Mouse (Mus musculus): ENCODE measurements around the gene Vps8.

Vps8 gene

GRCm38 (mm10) chr16:21636156-21636853, 213.4 kb downstream of the Vps8 start:
- WGBS: 59% methylated on average over 5 of the region's 5 CpGs

GRCm38 (mm10) chr16:21637201-21637819, 214.4 kb downstream of the Vps8 start:
- 69% methylated on average over 11 of the region's 11 CpGs for WGBS

- 77% methylated on average over 7 of the region's 7 CpGs for WGBS
Observed at GRCm38 (mm10) chr16:21640766-21641499, 218.0 kb downstream of the Vps8 start.

DNA sequence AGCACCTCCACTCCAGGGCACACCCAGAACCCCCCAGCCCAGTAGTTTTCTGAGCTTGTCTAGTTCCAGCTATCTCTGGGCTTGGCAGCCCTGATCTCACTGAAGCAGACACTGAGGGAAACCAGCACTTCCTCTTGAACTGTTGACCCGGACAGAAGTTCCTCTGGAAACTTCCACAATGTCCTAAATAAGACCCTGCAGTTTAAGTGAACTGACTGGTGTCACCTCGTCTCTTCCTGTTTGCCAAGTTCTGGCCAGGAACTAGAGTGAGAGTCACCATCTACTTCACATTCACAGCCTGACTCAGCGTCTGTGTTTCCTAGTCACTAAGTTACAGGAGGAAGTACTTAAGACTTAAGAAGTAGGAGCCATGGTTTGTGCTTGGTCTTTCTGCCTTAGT, 219.0 kb downstream of the Vps8 start:
- WGBS: 77% methylated on average over 3 of the region's 3 CpGs

GRCm38 (mm10) chr16:21642906-21643305, 220.0 kb downstream of the Vps8 start:
- WGBS: 78% methylated on average over 5 of the region's 5 CpGs

DNA sequence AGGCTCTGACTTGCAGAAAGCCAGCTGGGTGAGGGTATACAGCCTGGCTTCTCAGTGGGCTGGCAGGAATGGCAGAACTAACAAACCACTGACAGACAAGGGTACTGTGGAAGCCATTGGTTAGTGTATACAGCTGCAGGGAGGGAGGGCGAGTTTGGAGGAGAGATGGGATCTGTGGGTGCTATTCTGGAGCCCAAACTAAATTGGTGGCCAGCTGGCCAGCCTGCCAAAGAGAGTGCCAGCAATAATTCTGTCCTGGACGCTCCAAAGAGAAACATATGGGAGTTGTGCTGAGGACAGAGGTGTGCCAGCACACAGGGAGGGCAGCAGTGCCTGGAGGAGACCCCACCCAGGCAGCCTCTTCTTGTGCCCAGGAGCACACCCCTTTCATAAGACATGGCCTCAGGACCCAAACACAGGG, 220.7 kb downstream of the Vps8 start:
- WGBS: 41% methylated on average over 2 of the region's 2 CpGs

DNA sequence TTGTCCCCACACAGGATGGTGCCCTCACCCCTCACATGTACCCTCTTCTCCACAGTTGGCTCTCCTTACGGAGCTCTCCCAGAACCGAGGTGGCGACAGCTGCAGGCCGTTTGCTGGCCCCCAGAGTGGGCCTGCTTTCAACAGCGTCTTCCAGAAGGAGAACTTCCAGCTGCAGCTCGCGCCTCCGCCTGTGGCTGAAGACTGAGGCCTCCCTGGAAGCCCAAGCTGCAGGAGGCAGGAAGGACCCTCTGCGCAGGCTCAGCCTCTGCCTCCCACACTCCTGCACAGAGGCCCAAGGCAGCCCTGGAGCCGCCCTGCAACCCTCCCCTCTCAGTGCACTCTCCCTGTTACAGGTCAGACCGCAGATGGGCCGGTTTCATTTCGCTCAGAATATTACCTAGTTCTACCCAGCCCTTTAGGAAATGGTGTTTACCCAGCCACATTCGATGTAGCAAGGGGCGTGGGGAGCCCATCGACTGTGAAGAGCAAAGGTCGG, 221.2 kb downstream of the Vps8 start:
- 49% methylated on average over 17 of the region's 17 CpGs for WGBS

DNA sequence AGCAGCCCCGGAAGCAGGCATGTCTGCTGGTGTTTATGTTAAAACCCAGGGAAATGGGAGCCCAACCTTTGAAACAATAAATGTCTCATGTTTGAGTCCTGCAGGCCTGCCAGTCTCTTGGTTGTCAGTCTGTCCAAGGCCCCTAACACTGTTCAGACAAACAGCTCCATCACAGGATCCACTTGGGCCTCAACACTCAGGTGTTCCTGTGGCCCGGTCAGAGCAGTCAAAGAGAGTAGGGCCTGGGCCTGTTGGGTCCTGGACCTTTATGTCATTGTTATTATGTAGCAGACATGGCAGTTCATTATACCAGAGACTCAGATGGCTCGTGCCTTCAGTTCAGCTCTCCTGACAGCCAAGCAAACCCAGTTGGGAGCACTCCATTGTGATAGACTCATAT, 221.7 kb downstream of the Vps8 start:
- 80% methylated on average over 3 of the region's 3 CpGs for WGBS

- whole genome bisulfite sequencing: 68% methylated on average over 3 of the region's 3 CpGs
Observed at GRCm38 (mm10) chr16:21645915-21646314, 223.0 kb downstream of the Vps8 start.

DNA sequence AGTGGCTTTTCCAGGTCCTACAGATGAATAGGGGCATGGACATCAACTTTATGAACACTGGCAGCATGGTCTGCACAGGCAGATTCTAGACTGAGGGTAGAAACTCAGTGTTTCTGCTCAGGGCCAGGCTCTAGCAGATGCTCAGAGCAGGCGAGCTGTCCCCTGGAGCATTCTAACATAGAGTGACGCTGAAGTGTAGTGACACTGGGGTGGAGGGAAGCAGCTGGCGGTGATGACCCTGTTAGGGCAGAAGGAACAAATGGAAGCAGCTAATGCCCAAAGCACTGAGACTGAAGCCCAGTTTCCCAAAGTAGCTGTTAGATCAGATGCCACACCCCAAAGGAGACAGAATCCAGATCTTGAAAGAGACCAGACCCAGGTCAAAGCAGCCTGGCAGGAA, 223.6 kb downstream of the Vps8 start:
- 88% methylated on average over 3 of the region's 3 CpGs for whole genome bisulfite sequencing

DNA sequence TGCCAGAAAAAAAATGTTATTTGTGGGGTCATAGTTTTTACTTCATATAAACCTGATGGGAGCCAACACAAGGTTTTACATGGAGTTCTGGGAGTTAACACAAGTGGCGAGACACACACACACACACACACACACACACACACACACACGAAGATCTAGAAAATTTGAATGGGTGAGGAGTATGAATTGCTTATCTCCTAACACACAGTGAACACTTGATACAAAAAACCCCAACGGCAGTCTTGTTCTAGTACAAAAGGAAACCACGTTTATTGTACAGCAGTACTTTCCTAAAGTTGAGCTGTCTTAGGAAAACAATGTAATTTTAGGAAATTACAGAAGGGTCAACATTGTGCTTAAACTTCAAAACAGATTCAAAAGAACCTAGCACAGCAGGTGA, 225.9 kb downstream of the Vps8 start:
- WGBS: 63% methylated on average over 4 of the region's 4 CpGs

DNA sequence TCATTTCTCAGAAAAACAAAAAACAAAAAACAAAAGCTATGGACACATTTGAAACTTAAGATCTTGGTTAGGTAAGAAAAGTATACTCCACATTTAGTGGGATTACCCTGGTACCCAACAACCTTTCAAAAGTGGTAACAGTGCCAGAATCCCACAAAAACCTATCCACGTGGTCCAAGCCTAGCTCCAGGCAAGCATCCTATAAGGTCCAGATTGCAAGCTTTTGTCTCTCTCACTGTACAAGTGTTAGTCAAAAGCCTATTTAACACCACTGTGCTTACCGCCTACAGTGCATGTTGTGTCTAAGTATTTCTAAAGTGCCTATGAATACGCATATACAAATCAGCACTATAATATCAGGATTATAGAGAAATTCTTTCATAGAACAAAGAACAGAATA, 227.4 kb downstream of the Vps8 start:
- 39% methylated on average over 3 of the region's 3 CpGs for WGBS

- 92% methylated on average over 4 of the region's 4 CpGs for WGBS
Observed at GRCm38 (mm10) chr16:21651161-21651560, 228.2 kb downstream of the Vps8 start.

DNA sequence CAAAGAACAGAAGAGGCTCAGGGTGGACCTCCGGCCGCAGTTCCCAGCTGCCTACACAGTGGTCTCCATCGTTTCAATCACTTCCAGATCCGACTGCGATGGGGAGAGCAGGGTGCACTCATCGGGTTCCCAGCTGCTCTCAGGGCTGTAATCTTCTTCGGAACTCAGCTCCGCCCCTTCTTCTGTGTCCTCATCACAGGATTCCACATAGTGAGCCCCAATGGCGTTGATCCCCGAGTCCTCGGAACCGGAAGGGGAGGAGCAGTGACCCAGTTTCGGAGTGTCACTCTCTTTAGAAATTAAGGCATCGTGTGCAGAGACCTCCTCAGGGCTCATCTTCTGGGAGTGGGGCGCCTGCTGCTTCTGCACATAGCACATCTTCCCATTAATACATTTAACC, 230.2 kb downstream of the Vps8 start:
- WGBS: 81% methylated on average over 15 of the region's 15 CpGs

- 59% methylated on average over 5 of the region's 5 CpGs for WGBS
Observed at GRCm38 (mm10) chr16:21654384-21654783, 231.5 kb downstream of the Vps8 start.

GRCm38 (mm10) chr16:21655291-21655690, 232.4 kb downstream of the Vps8 start:
- 56% methylated on average over 6 of the region's 6 CpGs for WGBS

- 53% methylated on average over 9 of the region's 9 CpGs for WGBS
Observed at GRCm38 (mm10) chr16:21655961-21656360, 233.0 kb downstream of the Vps8 start.

- 67% methylated on average over 18 of the region's 18 CpGs for WGBS
Observed at GRCm38 (mm10) chr16:21664633-21665363, 241.9 kb downstream of the Vps8 start.

DNA sequence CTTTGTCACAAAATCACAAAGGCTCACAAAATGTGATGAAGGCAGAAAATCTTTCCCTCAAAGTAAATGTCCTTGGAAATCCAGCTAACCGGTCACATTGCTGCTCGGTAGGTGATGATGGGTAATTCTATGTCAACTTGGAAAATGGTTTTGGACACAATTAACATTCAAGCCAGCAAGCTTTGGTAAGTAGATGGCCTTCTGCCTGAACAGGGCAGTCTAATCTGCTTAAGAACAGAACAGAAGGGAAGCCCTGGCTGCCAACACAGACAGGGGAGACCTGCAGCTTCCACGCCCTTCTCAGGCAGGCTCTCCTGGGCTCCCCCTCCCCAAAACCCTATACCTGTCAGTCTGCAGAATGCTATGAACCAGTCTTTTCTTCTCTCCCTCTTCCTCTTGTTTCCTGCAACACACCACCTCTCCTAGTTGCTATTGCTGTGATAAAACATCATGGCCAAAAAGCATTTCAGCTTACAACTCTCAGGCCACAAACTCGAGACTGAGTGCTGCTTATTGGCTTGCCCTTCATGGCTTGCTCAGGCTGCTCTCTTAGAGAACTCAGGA, 242.6 kb downstream of the Vps8 start:
- 64% methylated on average over 4 of the region's 4 CpGs for WGBS

DNA sequence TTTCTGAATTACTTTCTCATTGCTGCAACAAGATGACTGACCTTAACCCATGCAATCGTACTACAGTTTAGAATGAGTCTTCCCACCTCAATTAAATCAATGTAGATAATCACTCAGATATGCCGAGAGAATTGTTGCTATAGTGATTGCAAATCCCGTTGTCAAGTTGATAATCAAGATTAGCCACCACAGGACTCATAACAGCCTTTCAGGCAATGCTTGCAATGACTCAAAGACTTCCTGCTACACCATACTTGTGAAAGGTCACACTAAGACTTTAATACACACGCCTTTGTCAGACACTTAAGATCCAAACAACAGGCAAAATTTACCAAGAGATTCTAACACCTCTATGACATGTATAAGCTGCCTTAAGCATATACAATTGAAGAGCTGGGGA, 249.0 kb downstream of the Vps8 start:
- WGBS: 81% methylated on average over 4 of the region's 4 CpGs

GRCm38 (mm10) chr16:21673651-21674050, 250.7 kb downstream of the Vps8 start:
- 86% methylated on average over 1 of the region's 1 CpGs for WGBS

GRCm38 (mm10) chr16:21676791-21677190, 253.9 kb downstream of the Vps8 start:
- WGBS: 59% methylated on average over 7 of the region's 7 CpGs

All from cerebral cortex, adult 2 months (tissue).